Mouse (Mus musculus) spleen, embryonic (tissue): ENCODE measurements around the gene Itln1.

ENCODE experiments used
- CTCF ChIA-PET: fragments of 350-600 bp; sonication (Branson Sonifier 250); formaldehyde crosslinking; loops from one replicate; lab custom pipeline; 2022; lab: Charles Lee

The Itln1 gene

DNA sequence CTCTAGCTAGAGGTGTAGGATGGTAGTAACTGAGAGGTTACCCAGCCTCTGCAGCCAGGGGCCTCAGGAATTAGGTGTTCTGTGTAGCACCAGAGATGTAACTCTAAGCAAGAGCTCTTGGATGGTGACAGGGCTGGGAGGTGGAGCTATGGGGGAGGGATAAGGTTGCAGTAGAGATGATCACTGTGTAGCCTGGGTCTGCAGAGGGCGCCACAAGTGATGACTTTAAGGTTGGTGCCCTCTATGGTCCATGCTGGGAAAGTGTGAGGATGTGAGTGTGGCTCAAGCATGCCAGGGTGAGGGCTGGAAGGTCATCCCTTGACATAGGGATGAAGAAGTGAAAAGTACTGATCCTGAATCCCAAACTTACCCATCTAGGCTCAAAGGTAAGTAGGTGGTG is 20.1 kb downstream of the Itln1 start:
- CTCF ChIA-PET = interaction anchor here (0.6 to 0.7 kb wide), 2 partner anchors 10 to 12 kb away, joined by 3 to 4 read pairs; no protein-coding TSS in a partner anchor

DNA sequence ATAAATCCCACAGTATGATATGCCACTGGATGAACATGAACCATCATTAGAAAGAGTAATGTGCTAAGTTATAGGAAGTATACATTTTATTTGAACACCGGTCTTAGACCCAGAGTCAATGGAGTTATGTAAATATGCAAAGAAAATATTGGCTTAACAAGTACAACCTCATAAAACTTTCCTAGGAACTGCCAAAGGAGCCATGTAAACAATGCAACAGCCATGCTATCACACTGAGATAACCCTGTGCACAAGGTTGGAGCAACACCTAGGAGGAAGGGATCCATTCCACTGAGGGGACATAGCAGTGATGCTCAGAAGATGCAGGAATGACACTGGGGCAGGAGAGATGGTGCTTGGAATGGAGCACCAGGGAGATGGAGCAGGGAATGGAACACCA is 21.3 kb downstream of the Itln1 start:
- CTCF ChIA-PET = interaction anchor here (0.9 kb wide), 1 partner anchor 10 kb away, joined by 3 read pairs; the partner anchor contains the start of gene Alyref2

DNA sequence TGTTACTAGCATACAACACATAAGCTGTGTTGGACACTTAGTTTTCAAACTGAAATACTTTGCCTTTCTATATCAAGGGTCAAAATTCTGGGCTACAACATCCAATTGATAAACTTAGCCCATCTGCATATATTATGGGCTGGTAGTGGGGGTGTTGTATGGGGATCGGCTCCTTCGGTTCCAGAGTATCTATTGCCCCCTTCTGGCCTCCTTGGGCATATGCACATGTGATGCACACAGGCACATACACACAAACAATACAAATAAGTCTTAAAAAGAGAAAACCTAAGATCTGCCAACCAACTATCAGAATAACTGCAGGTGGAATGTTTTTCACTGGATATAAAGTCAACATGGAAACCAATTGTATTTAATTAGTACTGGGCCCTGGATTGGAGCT is 21.9 kb downstream of the Itln1 start:
- CTCF ChIA-PET = interaction anchor here (0.9 kb wide), 1 partner anchor 10 kb away, joined by 3 read pairs; the partner anchor contains the start of gene Alyref2

DNA sequence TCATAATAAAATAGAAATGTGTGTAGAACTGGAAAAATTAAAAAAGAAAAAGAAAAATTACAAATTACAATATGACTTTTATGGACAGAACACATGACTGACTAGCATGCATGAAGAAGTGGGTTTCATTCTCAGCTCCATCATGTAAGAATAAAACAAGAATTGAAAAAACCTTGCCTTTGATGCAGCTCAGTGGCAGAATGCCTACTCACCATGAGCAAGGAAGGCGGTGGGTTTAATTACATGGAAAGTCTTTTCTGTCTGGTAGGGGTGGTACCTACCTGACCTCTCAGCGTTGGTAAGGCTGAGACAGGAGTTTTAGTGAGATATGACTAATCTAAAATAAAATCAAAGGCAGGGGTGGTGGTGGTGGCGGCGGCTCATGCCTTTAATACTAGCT is 30.5 kb downstream of the Itln1 start:
- CTCF ChIA-PET = interaction anchor here (0.7 kb wide), 2 partner anchors 10 to 174 kb away, joined by 4 to 5 read pairs; no protein-coding TSS in a partner anchor

GRCm38 (mm10) chr1:171503592-171504291 is 31.4 kb downstream of the Itln1 start:
- CTCF ChIA-PET = interaction anchor here (0.7 to 0.8 kb wide), 2 partner anchors 10 to 52 kb away, joined by 3 to 8 read pairs; no protein-coding TSS in a partner anchor

DNA sequence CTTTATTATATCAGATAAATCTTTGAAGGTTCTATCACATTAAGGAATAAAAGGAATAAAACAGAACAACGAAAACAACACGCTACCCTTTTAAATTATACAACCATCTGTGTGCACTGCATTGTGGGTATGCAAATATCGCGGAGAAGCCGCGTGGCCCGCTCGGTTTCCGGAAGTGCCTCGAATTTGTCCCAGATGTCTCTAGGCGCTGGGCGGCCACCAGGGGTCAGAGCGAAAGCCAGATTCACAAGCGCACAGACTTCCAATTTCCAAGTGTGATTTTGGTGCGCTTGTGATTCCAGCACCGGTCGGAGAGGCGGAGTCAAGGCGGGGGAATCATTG is 31.9 kb downstream of the Itln1 start, which contains the start of gene Alyref2:
Gene Alyref2, plus strand, starts transcription at position 229 of the 342 bp plus-strand sequence.
- CTCF ChIA-PET = interaction anchor here (0.8 kb wide), 1 partner anchor 10 kb away, joined by 3 read pairs; no protein-coding TSS in a partner anchor

GRCm38 (mm10) chr1:171502388-171503249 is 32.5 kb downstream of the Itln1 start:
- CTCF ChIA-PET = interaction anchor here (0.6 to 1.4 kb wide), 4 partner anchors 38 to 113 kb away, joined by 3 to 8 read pairs (median 4); no protein-coding TSS in a partner anchor

DNA sequence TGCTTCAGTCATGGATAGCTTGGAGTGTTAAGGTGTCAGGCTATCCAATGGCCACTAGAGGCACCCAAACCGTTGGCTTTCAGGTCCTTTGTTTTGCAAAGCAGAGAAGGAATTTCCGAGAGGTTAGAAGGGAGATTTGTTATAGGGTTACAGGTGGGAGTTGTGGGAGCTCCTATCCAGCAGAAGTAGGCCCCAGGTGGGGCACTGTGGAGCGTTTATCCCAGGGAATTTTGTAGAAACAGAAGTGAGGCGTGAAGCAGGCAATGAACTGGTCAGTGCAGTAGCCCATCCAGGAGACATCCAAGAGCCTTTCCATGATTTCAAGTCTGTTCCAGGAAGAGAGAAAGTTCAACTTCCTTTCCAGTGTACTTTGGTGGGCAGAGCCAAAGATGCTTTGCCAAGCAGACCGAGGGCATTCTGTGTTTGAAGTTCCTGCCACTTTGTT is 33.4 kb downstream of the Itln1 start:
- CTCF ChIA-PET = interaction anchor here (0.7 to 1.4 kb wide), 3 partner anchors 61 to 114 kb away, joined by 3 to 8 read pairs (median 3); no protein-coding TSS in a partner anchor

DNA sequence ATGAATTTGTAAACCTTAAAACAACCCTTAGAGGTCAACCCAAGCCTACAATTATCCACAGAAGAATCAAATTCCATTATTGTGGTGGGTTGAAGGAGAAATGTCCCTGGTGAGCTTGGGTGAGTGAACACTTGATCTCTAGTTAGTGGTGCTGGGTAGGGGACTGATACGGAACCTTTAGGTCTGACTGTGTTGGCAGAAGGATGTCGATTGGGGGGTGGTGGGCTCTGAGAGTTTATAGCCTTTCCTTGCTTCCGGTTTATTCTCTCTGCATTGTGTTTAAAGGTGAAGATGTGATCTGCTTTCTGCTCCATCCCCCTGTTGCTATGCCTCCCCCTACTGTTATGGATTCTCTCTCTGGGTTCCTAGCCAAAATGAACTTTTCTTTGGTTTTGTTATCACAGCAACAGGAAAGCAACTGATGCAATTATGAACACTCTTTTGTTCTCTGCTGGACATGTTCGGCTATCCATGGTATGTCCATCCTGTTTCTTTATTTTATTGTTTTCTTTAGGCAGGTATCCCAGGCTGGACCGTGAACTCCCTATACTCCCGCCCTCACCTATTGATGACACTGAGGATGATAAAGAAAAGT is 34.0 kb downstream of the Itln1 start:
- CTCF ChIA-PET = interaction anchor here (0.6 to 1.2 kb wide), 2 partner anchors 8 to 61 kb away, joined by 3 read pairs; no protein-coding TSS in a partner anchor

DNA sequence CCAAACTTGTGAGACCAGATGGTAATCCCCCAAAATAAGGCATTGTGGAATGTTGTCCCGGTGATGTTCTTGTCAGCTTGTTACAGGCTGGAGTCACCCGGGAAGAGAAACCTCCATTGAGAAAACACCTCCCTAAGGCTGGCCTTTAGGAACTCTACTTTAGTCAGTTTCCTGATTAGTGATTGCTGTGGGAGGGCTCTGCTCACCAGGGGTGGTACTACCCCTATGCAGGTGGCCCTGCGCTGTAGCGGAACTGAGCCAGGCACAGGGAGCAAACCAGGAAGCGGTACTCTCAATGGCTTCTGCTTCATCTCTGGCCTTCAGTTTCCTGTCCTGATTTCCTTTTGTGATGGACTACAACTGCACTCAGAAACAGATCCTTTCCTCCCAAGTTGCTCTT is 35.2 kb downstream of the Itln1 start:
- CTCF ChIA-PET = no interaction called here

GRCm38 (mm10) chr1:171495371-171495770 is 39.7 kb downstream of the Itln1 start:
- CTCF ChIA-PET = interaction anchor here (0.7 kb wide), 1 partner anchor 504 kb away, joined by 4 read pairs; no protein-coding TSS in a partner anchor

- CTCF ChIA-PET = interaction anchor here (0.5 kb wide), 1 partner anchor 53 kb away, joined by 6 read pairs; no protein-coding TSS in a partner anchor
Observed at GRCm38 (mm10) chr1:171494241-171494640, 40.9 kb downstream of the Itln1 start.

- CTCF ChIA-PET = interaction anchor here (0.5 to 0.6 kb wide), 3 partner anchors 27 to 339 kb away, joined by 4 to 9 read pairs (median 6); no protein-coding TSS in a partner anchor
Observed at GRCm38 (mm10) chr1:171478968-171479367, 56.1 kb downstream of the Itln1 start.

DNA sequence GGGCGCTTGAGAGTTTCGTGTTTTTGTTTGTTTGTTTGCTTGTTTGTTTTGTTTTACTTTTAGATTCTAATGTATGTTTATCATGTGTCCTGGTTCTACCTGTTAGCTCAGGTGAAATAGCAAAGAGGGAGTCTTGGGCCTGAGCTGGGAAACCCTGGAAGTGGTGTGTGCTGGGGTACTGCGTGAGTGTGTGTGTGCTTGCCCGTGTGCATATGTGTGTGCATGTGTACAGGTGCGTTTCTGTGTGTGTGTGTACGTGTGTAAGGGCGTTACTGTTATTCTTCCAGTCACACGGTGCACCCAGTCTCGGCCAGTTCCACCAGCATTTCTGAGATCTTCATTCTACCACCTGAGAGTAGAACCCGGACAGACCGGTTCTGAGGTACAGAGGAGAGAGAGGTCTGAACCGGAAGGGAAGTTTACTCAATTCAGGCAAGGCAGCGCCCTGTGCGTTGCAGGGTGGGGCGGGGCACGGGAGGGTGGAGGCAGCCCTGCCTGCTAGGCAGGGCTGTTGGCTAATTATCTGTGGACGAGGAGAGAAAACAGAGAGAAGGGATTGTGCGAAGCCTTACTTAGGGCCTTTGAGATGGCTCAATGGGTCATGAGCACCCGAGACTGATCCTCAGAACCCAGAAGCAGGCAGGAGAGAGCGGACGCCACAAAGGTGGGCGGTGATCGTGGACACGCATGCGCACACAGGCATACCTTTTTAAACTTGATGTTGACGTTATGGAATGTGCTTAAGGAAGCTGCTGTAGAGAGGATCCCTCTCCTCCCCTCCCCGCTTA is 57.1 kb downstream of the Itln1 start:
- CTCF ChIA-PET = interaction anchor here (0.7 to 0.8 kb wide), 3 partner anchors 60 to 541 kb away, joined by 4 to 5 read pairs (median 4); no protein-coding TSS in a partner anchor

DNA sequence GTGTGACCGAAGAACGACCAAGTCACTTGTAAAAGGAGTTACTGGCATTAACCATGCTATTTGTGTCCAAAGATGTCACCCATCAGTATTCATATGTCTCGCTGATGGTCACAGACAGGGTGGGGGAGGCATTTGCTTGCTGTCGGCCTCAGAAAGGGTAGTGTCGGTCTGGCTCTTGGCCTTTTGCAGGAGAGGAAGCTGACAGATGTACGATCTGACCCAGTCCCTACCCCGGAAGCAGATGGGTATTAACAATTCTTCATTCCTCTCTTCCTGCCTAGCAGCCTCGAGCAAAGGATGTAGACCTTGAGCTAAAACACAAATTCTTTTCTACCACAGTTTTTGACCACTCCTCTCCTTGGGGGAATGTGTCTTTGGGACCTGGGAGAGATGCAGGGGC is 58.0 kb downstream of the Itln1 start:
- CTCF ChIA-PET = interaction anchor here (0.7 to 0.8 kb wide), 2 partner anchors 61 to 90 kb away, joined by 4 to 5 read pairs; no protein-coding TSS in a partner anchor

- CTCF ChIA-PET = no interaction called here
Observed at GRCm38 (mm10) chr1:171473920-171474640, 61.0 kb downstream of the Itln1 start.

- CTCF ChIA-PET = no interaction called here
Observed at GRCm38 (mm10) chr1:171473506-171473905, 61.6 kb downstream of the Itln1 start.

- CTCF ChIA-PET = interaction anchor here (0.6 kb wide), 1 partner anchor 210 kb away, joined by 4 read pairs; no protein-coding TSS in a partner anchor
Observed at GRCm38 (mm10) chr1:171471941-171472340, 63.2 kb downstream of the Itln1 start.

GRCm38 (mm10) chr1:171471452-171471851 is 63.6 kb downstream of the Itln1 start:
- CTCF ChIA-PET = no interaction called here
